Mouse (Mus musculus): ENCODE measurements at regions not wholly inside any gene's neighbourhood (a gene's known extent, or its start where the extent isn't known, plus 50 kb on each side); places are given as distances from the start of the nearest gene placed in this dataset.

GRCm38 (mm10) chr10:103780127-103780526, 362.7 kb upstream of the Gm21293 start:
- Histone ChIP-seq H3K9ac (ENCODE audit: low read length) (no peak overlapping the region), H3K36me3 (ENCODE audit: control insufficient read depth, insufficient read depth, low read length) (no peaks in the 10 kb centered on the region), H3K27me3 (ENCODE audit: control insufficient read depth, insufficient read depth, low read length) (no peaks in the 10 kb centered on the region), H3K27ac (replicated peaks in 1 of 2; ENCODE audit: control insufficient read depth in 1 of 2, insufficient read depth in 1 of 2, low read depth in 2 of 2, low read length in 2 of 2) (no peak overlapping the region), H3K4me3 (ENCODE audit: control insufficient read depth in 1 of 2, insufficient read depth in 1 of 2, low read depth in 1 of 2, low read length in 2 of 2) (no peak overlapping the region), H3K4me1 (ENCODE audit: control insufficient read depth in 2 of 2, insufficient read depth in 2 of 2, low read length in 2 of 2) (no peaks in the 10 kb centered on the region), H3K9me3 (ENCODE audit: control insufficient read depth, low read length) (no peaks in the 10 kb centered on the region), H3K4me2 (ENCODE audit: low read length) (no peak overlapping the region)
- no peak for ATAC-seq (ENCODE audit: insufficient number of reproducible peaks, insufficient read depth, low FRiP score, low read depth)
- WGBS = 91% methylated on average over 1 of the region's 1 CpGs

- ATAC-seq (ENCODE audit: insufficient number of reproducible peaks, insufficient read depth, low FRiP score, low read depth) = no peak
- Histone ChIP-seq H3K9ac (ENCODE audit: low read length) (no peak overlapping the region), H3K4me2 (ENCODE audit: low read length) (no peak overlapping the region), H3K4me1 (ENCODE audit: control insufficient read depth in 2 of 2, insufficient read depth in 2 of 2, low read length in 2 of 2) (no peaks in the 10 kb centered on the region), H3K36me3 (ENCODE audit: control insufficient read depth, insufficient read depth, low read length) (no peaks in the 10 kb centered on the region), H3K4me3 (ENCODE audit: control insufficient read depth in 1 of 2, insufficient read depth in 1 of 2, low read depth in 1 of 2, low read length in 2 of 2) (no peak overlapping the region), H3K27me3 (ENCODE audit: control insufficient read depth, insufficient read depth, low read length) (no peaks in the 10 kb centered on the region), H3K27ac (replicated peaks in 1 of 2; ENCODE audit: control insufficient read depth in 1 of 2, insufficient read depth in 1 of 2, low read depth in 2 of 2, low read length in 2 of 2) (no peak overlapping the region), H3K9me3 (ENCODE audit: control insufficient read depth, low read length) (no peaks in the 10 kb centered on the region)
Measured at GRCm38 (mm10) chr10:103784920-103785319, 357.9 kb upstream of the Gm21293 start.

- Histone ChIP-seq H3K36me3 (ENCODE audit: control insufficient read depth, insufficient read depth, low read length) (no peaks in the 10 kb centered on the region), H3K27me3 (ENCODE audit: control insufficient read depth, insufficient read depth, low read length) (no peaks in the 10 kb centered on the region), H3K4me2 (ENCODE audit: low read length) (no peak overlapping the region), H3K4me1 (ENCODE audit: control insufficient read depth in 2 of 2, insufficient read depth in 2 of 2, low read length in 2 of 2) (no peaks in the 10 kb centered on the region), H3K27ac (replicated peaks in 1 of 2; ENCODE audit: control insufficient read depth in 1 of 2, insufficient read depth in 1 of 2, low read depth in 2 of 2, low read length in 2 of 2) (no peak overlapping the region), H3K9ac (ENCODE audit: low read length) (no peak overlapping the region), H3K9me3 (ENCODE audit: control insufficient read depth, low read length) (no peaks in the 10 kb centered on the region), H3K4me3 (ENCODE audit: control insufficient read depth in 1 of 2, insufficient read depth in 1 of 2, low read depth in 1 of 2, low read length in 2 of 2) (no peak overlapping the region)
- no peak for ATAC-seq (ENCODE audit: insufficient number of reproducible peaks, insufficient read depth, low FRiP score, low read depth)
Measured at GRCm38 (mm10) chr10:103829079-103829478, 313.7 kb upstream of the Gm21293 start.

GRCm38 (mm10) chr10:103832063-103832462, 310.7 kb upstream of the Gm21293 start:
- 65% methylated on average over 2 of the region's 2 CpGs for WGBS
- no peak for ATAC-seq (ENCODE audit: insufficient number of reproducible peaks, insufficient read depth, low FRiP score, low read depth)

GRCm38 (mm10) chr10:103855211-103855610, 287.6 kb upstream of the Gm21293 start:
- no peak overlapping the region for H3K27ac ChIP-seq (replicated peaks in 1 of 2; ENCODE audit: control insufficient read depth in 1 of 2, insufficient read depth in 1 of 2, low read depth in 2 of 2, low read length in 2 of 2)
- H3K4me1 ChIP-seq (ENCODE audit: control insufficient read depth in 2 of 2, insufficient read depth in 2 of 2, low read length in 2 of 2) = no peaks in the 10 kb centered on the region
- no peaks in the 10 kb centered on the region for H3K27me3 ChIP-seq (ENCODE audit: control insufficient read depth, insufficient read depth, low read length)
- no peak for ATAC-seq (ENCODE audit: insufficient number of reproducible peaks, insufficient read depth, low FRiP score, low read depth)
- H3K36me3 ChIP-seq (ENCODE audit: control insufficient read depth, insufficient read depth, low read length) = no peaks in the 10 kb centered on the region
- no peak overlapping the region for H3K4me2 ChIP-seq (ENCODE audit: low read length)
- 62% methylated on average over 1 of the region's 1 CpGs for WGBS
- H3K4me3 ChIP-seq (ENCODE audit: control insufficient read depth in 1 of 2, insufficient read depth in 1 of 2, low read depth in 1 of 2, low read length in 2 of 2) = no peak overlapping the region
- no peak overlapping the region for H3K9ac ChIP-seq (ENCODE audit: low read length)
- H3K9me3 ChIP-seq (ENCODE audit: control insufficient read depth, low read length) = no peaks in the 10 kb centered on the region

More at GRCm38 (mm10) chr10:103832063-103832462, 310.7 kb upstream of the Gm21293 start:
- H3K27me3 ChIP-seq (ENCODE audit: control insufficient read depth, insufficient read depth, low read length) = no peaks in the 10 kb centered on the region
- no peak overlapping the region for H3K4me3 ChIP-seq (ENCODE audit: control insufficient read depth in 1 of 2, insufficient read depth in 1 of 2, low read depth in 1 of 2, low read length in 2 of 2)
- H3K27ac ChIP-seq (replicated peaks in 1 of 2; ENCODE audit: control insufficient read depth in 1 of 2, insufficient read depth in 1 of 2, low read depth in 2 of 2, low read length in 2 of 2) = no peak overlapping the region
- H3K4me2 ChIP-seq (ENCODE audit: low read length) = no peak overlapping the region
- no peaks in the 10 kb centered on the region for H3K4me1 ChIP-seq (ENCODE audit: control insufficient read depth in 2 of 2, insufficient read depth in 2 of 2, low read length in 2 of 2)
- no peaks in the 10 kb centered on the region for H3K36me3 ChIP-seq (ENCODE audit: control insufficient read depth, insufficient read depth, low read length)
- no peak overlapping the region for H3K9ac ChIP-seq (ENCODE audit: low read length)
- no peaks in the 10 kb centered on the region for H3K9me3 ChIP-seq (ENCODE audit: control insufficient read depth, low read length)

- no peaks in the 10 kb centered on the region for H3K4me1 ChIP-seq (ENCODE audit: control insufficient read depth in 2 of 2, insufficient read depth in 2 of 2, low read length in 2 of 2)
- H3K27ac ChIP-seq (replicated peaks in 1 of 2; ENCODE audit: control insufficient read depth in 1 of 2, insufficient read depth in 1 of 2, low read depth in 2 of 2, low read length in 2 of 2) = no peak overlapping the region
- no peaks in the 10 kb centered on the region for H3K9me3 ChIP-seq (ENCODE audit: control insufficient read depth, low read length)
- no peak overlapping the region for H3K4me2 ChIP-seq (ENCODE audit: low read length)
- ATAC-seq (ENCODE audit: insufficient number of reproducible peaks, insufficient read depth, low FRiP score, low read depth) = no peak
- H3K4me3 ChIP-seq (ENCODE audit: control insufficient read depth in 1 of 2, insufficient read depth in 1 of 2, low read depth in 1 of 2, low read length in 2 of 2) = no peak overlapping the region
- 66% methylated on average over 1 of the region's 1 CpGs for WGBS
- no peaks in the 10 kb centered on the region for H3K27me3 ChIP-seq (ENCODE audit: control insufficient read depth, insufficient read depth, low read length)
- no peak overlapping the region for H3K9ac ChIP-seq (ENCODE audit: low read length)
- H3K36me3 ChIP-seq (ENCODE audit: control insufficient read depth, insufficient read depth, low read length) = no peaks in the 10 kb centered on the region
Measured at GRCm38 (mm10) chr10:103860890-103861289, 281.9 kb upstream of the Gm21293 start.

GRCm38 (mm10) chr10:103862120-103862519, 280.7 kb upstream of the Gm21293 start:
- Histone ChIP-seq H3K4me1 (ENCODE audit: control insufficient read depth in 2 of 2, insufficient read depth in 2 of 2, low read length in 2 of 2) (no peaks in the 10 kb centered on the region), H3K27ac (replicated peaks in 1 of 2; ENCODE audit: control insufficient read depth in 1 of 2, insufficient read depth in 1 of 2, low read depth in 2 of 2, low read length in 2 of 2) (no peak overlapping the region), H3K4me3 (ENCODE audit: control insufficient read depth in 1 of 2, insufficient read depth in 1 of 2, low read depth in 1 of 2, low read length in 2 of 2) (no peak overlapping the region), H3K9ac (ENCODE audit: low read length) (no peak overlapping the region), H3K36me3 (ENCODE audit: control insufficient read depth, insufficient read depth, low read length) (no peaks in the 10 kb centered on the region), H3K27me3 (ENCODE audit: control insufficient read depth, insufficient read depth, low read length) (no peaks in the 10 kb centered on the region), H3K4me2 (ENCODE audit: low read length) (no peak overlapping the region), H3K9me3 (ENCODE audit: control insufficient read depth, low read length) (no peaks in the 10 kb centered on the region)
- no peak for ATAC-seq (ENCODE audit: insufficient number of reproducible peaks, insufficient read depth, low FRiP score, low read depth)
- 71% methylated on average over 2 of the region's 2 CpGs for WGBS

GRCm38 (mm10) chr10:103863909-103864308, 278.9 kb upstream of the Gm21293 start:
- H3K4me2 ChIP-seq (ENCODE audit: low read length) = no peak overlapping the region
- H3K27ac ChIP-seq (replicated peaks in 1 of 2; ENCODE audit: control insufficient read depth in 1 of 2, insufficient read depth in 1 of 2, low read depth in 2 of 2, low read length in 2 of 2) = no peak overlapping the region
- no peak overlapping the region for H3K9ac ChIP-seq (ENCODE audit: low read length)
- WGBS = 74% methylated on average over 3 of the region's 3 CpGs
- H3K4me1 ChIP-seq (ENCODE audit: control insufficient read depth in 2 of 2, insufficient read depth in 2 of 2, low read length in 2 of 2) = no peaks in the 10 kb centered on the region
- H3K27me3 ChIP-seq (ENCODE audit: control insufficient read depth, insufficient read depth, low read length) = no peaks in the 10 kb centered on the region
- H3K4me3 ChIP-seq (ENCODE audit: control insufficient read depth in 1 of 2, insufficient read depth in 1 of 2, low read depth in 1 of 2, low read length in 2 of 2) = no peak overlapping the region
- no peaks in the 10 kb centered on the region for H3K9me3 ChIP-seq (ENCODE audit: control insufficient read depth, low read length)
- ATAC-seq (ENCODE audit: insufficient number of reproducible peaks, insufficient read depth, low FRiP score, low read depth) = no peak
- H3K36me3 ChIP-seq (ENCODE audit: control insufficient read depth, insufficient read depth, low read length) = no peaks in the 10 kb centered on the region
